Mouse (Mus musculus): ENCODE results near the gene Ddb1.

The Ddb1 gene

DNA sequence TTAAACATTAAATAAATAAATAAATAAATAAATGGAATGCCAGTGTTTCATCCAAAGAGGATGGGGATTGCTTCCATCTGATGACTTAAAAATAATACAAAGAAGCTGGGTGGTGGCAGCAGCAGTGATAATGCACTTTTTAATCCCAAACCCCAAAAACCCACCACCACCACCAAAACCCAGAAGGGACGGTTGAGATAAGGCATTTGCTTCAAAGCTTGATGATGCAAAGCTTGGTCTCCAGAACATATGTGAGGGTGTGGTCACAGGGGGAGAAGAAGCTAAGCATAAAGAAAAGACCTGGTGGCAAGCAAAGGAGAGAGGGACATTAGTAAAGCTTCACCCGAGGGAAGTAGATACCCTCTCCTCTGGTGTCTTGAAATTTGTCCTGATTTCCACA, 56.8 kb downstream of the Ddb1 start:
- DNase-seq (ENCODE audit: low spot score) = no peak

DNA sequence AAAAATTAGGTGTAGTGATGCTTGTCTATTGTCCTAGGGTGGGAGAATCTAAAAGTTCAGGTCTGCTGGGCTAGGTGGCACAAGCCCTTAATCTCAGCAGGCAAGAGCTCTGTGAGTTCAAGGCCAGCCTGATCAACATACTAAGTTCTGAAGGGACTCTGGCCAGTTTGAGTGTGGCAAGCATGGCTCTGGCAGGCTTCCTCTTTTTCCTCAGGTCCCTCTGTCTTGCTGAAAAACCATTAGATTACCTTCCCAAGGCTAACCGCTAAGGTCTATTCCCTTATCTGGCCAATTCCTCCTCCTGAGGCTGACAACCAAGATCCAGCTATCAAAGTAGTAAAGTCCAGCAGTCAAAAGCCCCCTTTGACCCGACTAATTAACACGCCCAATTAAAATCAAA, 57.5 kb downstream of the Ddb1 start:
- DNase-seq (ENCODE audit: low spot score) = no peak

DNA sequence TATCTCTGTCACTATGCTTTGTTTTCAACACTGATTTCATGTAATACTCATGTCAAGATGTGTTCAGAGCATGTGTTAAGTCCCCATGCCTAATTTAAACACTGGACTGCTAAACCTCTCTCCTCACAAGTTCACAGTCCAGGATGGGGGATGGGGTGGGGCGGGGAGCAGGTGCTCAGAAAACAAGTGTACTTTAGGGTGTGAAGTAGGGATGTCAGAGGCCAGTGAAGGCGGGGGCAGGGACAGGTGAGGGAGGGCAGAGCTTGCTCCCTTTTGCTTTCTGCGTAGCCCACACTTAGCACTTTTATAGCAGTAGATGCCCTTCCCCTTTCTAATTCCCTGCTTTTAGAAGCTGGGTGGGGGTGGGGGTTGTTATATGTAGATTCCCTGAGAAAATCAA, 60.0 kb downstream of the Ddb1 start:
- DNase-seq (ENCODE audit: low spot score) = no peak

DNA sequence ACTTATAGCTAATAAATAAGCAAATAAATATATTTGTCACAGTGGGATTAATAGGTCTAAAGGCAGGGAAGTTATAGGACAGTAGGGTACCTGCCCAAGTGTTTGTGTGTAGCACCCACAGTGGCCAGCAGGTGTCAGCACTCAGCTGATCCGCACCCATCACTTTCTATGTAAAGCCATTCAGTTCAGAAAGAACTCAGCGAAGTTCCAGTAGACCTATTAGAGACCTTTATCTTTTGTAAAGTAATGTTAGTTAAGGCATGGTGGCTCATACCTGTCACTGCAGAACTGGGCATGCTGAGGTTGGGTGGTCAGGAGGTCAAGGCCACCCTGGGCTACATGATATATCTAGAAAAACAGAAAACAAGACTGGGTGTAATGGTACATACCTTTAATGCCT, 60.4 kb downstream of the Ddb1 start:
- DNase-seq (ENCODE audit: low spot score) = peak; percentile 50

DNA sequence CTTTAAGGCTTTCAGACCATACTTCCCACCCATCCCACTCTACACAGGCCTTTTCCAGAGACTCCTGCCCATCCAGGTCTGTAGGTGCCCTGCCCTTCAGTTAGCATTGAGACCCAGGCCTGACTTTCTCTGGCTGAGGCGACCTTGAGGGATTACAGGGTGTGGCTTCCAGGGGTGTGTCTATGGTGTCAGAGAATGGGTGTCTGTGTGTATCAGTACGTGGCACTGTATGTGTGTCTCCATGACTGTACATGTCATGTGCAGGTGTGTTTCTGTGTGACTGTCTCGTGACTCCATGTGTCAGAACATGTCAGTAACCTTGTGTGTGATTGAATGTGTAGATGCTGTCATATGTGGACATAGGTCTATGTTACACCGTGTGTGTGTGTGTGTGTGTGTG, 66.2 kb downstream of the Ddb1 start:
- no peak for DNase-seq (ENCODE audit: low spot score)

DNA sequence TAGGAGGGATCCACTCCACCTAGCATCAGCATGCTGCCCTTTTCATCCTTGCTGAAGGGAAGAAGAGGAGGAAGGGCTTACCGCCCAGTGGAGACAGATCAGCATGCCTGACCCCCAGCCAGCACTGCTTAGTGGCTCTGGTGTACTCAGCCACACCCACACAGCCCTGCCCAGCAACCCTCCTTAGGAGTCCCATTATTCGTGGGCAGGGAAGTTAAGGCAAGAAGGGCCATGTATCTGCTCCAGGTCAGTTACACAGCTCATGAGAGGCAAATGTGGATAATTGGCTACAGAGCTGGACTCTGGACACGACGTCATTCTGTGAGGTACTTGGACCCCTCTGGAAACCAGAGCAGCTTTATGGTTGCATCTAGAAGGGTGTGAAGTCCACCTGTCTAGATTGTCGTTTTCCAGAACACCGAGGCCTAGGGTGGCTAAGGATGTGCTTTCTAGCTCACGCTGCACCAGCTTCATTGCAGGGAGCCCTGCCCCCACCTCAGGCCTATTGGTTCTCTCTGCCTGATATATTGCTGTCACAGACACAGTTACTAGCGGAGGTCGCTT, 66.8 kb downstream of the Ddb1 start:
- no peak for DNase-seq (ENCODE audit: low spot score)

DNA sequence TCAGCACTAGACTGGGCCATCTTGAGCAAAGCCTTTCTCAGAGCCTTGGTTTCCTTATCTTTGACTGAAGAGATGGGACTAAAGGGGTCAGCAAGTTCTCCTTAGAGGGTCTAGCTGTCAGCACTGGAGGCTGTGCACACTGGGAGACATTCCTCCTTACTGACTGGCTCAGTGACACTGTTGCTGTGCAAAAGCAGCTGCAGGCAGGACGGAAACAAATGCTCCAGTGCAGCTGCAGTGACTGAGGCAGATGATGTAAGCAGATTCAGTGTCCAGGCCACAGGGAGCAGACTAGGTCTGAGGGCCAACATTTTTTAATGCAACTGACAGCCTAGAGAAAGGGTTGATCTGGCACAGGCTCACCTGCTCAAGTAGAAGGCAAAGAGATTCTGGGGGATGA, 68.1 kb downstream of the Ddb1 start:
- no peak for DNase-seq (ENCODE audit: low spot score)

DNA sequence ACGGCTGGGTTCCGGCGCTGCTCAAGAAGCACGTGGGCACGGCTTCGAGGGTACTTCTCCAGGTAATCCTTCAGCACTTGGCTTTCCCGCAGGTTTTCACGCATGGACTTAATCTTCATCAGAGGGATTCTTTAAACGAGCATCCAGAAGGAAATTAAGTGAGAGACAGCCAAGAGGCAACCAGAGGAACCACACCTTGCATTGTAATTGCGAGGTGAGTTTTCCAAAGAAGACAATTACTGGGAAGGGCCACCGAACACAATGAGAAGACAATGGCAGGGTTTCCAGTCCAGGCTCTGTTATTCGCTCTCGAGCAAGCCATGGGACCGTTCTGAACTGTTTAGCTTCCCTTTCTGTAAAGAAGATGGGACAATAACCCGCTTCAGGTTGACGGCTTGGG, 71.5 kb downstream of the Ddb1 start:
- no peak for DNase-seq (ENCODE audit: low spot score)

DNA sequence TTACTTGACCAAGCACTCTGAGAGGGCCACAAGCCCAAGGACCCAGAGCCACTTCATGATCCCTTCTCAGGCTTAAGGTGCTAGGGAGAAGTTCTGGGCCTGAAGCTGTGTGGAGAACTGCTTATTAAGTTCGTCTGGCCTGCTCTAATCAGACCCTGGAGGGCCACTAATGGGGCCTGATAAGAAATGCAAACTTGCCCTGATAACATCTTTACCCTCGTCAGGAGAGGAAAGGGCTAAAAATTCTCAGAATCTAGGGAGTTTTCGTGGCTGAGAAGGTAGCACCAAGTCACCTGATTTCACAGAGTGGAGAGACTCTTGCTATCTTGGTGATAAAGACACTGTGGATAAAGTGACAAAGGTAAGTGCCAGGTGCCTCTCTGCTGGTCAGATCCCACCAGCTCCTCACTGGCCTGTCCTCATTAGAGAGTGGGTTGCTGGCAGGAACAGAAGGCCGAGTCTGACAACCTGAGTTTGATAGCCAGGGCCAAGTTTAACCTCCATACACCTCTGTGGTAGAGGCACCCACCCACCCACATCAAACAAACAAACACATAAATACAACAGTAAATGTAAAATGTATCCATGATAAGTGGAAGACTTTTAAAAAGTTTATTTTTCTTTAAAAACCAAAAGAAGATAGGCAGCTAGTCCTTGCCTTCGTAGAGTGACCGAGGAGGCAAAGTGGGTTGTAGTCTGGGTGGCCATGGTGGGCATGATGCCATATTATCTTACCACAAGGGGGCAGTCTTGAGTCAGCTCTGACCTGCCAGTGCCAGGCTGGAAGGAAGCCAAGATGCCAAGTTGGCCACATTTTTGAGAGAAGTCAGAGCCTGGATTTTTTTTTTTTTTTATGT, 73.0 kb downstream of the Ddb1 start, which contains the start of gene Pga5:
TSS of gene Pga5 (minus strand) at position 157 of the 857 bp plus-strand sequence.
- peak; percentile 83 for DNase-seq (ENCODE audit: low spot score)

DNA sequence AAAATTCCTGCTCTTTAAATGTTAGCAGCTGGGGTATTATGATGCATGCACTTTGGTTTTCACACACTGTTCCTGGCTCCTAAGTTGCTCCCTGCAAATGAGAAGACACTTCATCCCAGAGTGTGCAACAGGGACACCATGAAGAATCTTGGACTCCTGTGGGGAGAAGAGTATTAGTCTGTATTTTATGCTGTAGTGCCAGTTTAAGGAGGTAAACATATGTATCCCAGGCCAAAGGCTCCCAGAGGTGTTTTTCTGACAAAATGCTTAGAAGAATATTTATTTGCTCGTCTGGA, 73.6 kb downstream of the Ddb1 start:
- no peak for DNase-seq (ENCODE audit: low spot score)
